Mouse (Mus musculus): ENCODE data around the gene Dolk. TPM values are rescaled to one million over a fixed set of nuclear protein-coding genes. Genes with fewer than 3 reads are reported as not detected.

Dolk gene
- polyA plus RNA-seq, 1 experiment from 2014 or later = 25.7 TPM

- under 1% methylated on average over 56 of the region's 67 CpGs for WGBS
- H3K9ac ChIP-seq (ENCODE audit: low read length) = peak within 1 kb of the TSS; percentile 81
- peak within 1 kb of the TSS; percentile 72 for H3K4me2 ChIP-seq
- DNase-seq (ENCODE audit: low spot score, missing footprints) (peak; percentile 100), ATAC-seq (ENCODE audit: low FRiP score) (peak; percentile 97)
- H3K36me3 ChIP-seq (ENCODE audit: control insufficient read depth, insufficient read depth, low read length) = peaks cover 9% of the 10 kb centered on the region; the same call in 1 of the 2 replicates
- peak within 1 kb of the TSS; percentile 68 for H3K27ac ChIP-seq (ENCODE audit: low read depth, low read length)
- H3K27me3 ChIP-seq (ENCODE audit: control insufficient read depth, insufficient read depth, low read length) = no peaks in the 10 kb centered on the region
- no peaks in the 10 kb centered on the region for H3K9me3 ChIP-seq (ENCODE audit: control insufficient read depth, low read length)
- peak within 1 kb of the TSS; percentile 58 for H3K4me3 ChIP-seq (ENCODE audit: low read depth, low read length)
- peaks cover 15% of the 10 kb centered on the region for H3K4me1 ChIP-seq (ENCODE audit: control insufficient read depth, insufficient read depth, low read length)
Measured at GRCm38 (mm10) chr2:30237199-30237880, 48.8 kb downstream of the Dolk start, which contains the start of gene Lrrc8a. TSS of gene Lrrc8a (plus strand) at chr2:30237715.

GRCm38 (mm10) chr2:30236426-30237198 lies 49.5 kb downstream of the Dolk start:
- H3K4me2 ChIP-seq = peak overlapping the region; percentile 67
- WGBS = 6% methylated on average over 18 of the region's 18 CpGs
- peaks cover 9% of the 10 kb centered on the region; the same call in 1 of the 2 replicates for H3K36me3 ChIP-seq (ENCODE audit: control insufficient read depth, insufficient read depth, low read length)
- peak overlapping the region; percentile 52; the same call in 1 of the 2 replicates for H3K27ac ChIP-seq (ENCODE audit: low read depth, low read length)
- peak; percentile 14 for ATAC-seq (ENCODE audit: low FRiP score)
- DNase-seq (ENCODE audit: low spot score, missing footprints) = peak; percentile 90
- H3K9ac ChIP-seq (ENCODE audit: low read length) = peak overlapping the region; percentile 81
- H3K4me3 ChIP-seq (ENCODE audit: low read depth, low read length) = peak overlapping the region; percentile 58
- H3K9me3 ChIP-seq (ENCODE audit: control insufficient read depth, low read length) = no peaks in the 10 kb centered on the region
- H3K4me1 ChIP-seq (ENCODE audit: control insufficient read depth, insufficient read depth, low read length) = peaks cover 15% of the 10 kb centered on the region
- no peaks in the 10 kb centered on the region for H3K27me3 ChIP-seq (ENCODE audit: control insufficient read depth, insufficient read depth, low read length)

GRCm38 (mm10) chr2:30235593-30235992 lies 50.5 kb downstream of the Dolk start:
- Histone ChIP-seq H3K4me2 (no peak overlapping the region), H3K27me3 (ENCODE audit: control insufficient read depth, insufficient read depth, low read length) (no peaks in the 10 kb centered on the region), H3K4me3 (ENCODE audit: low read depth, low read length) (no peak overlapping the region), H3K36me3 (ENCODE audit: control insufficient read depth, insufficient read depth, low read length) (peaks cover 4% of the 10 kb centered on the region; the same call in 1 of the 2 replicates), H3K4me1 (ENCODE audit: control insufficient read depth, insufficient read depth, low read length) (peaks cover 15% of the 10 kb centered on the region), H3K27ac (ENCODE audit: low read depth, low read length) (no peak overlapping the region), H3K9ac (ENCODE audit: low read length) (no peak overlapping the region), H3K9me3 (ENCODE audit: control insufficient read depth, low read length) (no peaks in the 10 kb centered on the region)
- WGBS = 84% methylated on average over 5 of the region's 5 CpGs
- ATAC-seq (ENCODE audit: low FRiP score) (no peak), DNase-seq (ENCODE audit: low spot score, missing footprints) (no peak)

Other genes with a start within 250 kb of the Dolk start
- gene Wdr34, start 237.5 kb downstream of the Dolk start, polyA plus RNA-seq (2014; fragmentation: Nextera tagmentation; extraction: Ambion mirVana) = 25.5 and 25.9 TPM in 2 replicates
- gene Set, start 229.0 kb downstream of the Dolk start, polyA plus RNA-seq (2014; fragmentation: Nextera tagmentation; extraction: Ambion mirVana) = 741 and 754 TPM in 2 replicates
- 6.4 and 8.4 TPM in 2 replicates for gene Pkn3, start 208.7 kb downstream of the Dolk start, polyA plus RNA-seq (2014; fragmentation: Nextera tagmentation; extraction: Ambion mirVana)
- gene Zdhhc12, start 192.7 kb downstream of the Dolk start, polyA plus RNA-seq (2014; fragmentation: Nextera tagmentation; extraction: Ambion mirVana) = 28.0 and 30.6 TPM in 2 replicates
- 5.1 and 6.0 TPM in 2 replicates for gene Zer1, start 161.7 kb downstream of the Dolk start, polyA plus RNA-seq (2014; fragmentation: Nextera tagmentation; extraction: Ambion mirVana)
- 12.1 and 13.3 TPM in 2 replicates for gene Tbc1d13, start 152.6 kb downstream of the Dolk start, polyA plus RNA-seq (2014; fragmentation: Nextera tagmentation; extraction: Ambion mirVana)
- gene Endog, start 114.8 kb downstream of the Dolk start, polyA plus RNA-seq (2014; fragmentation: Nextera tagmentation; extraction: Ambion mirVana) = 11.6 and 13.7 TPM in 2 replicates
- gene Spout1, start 107.9 kb downstream of the Dolk start, polyA plus RNA-seq (2014; fragmentation: Nextera tagmentation; extraction: Ambion mirVana) = 65.0 and 69.8 TPM in 2 replicates
- 8.2 and 9.6 TPM in 2 replicates for gene Kyat1, start 80.5 kb downstream of the Dolk start, polyA plus RNA-seq (2014; fragmentation: Nextera tagmentation; extraction: Ambion mirVana)
- gene Lrrc8a, start 48.6 kb downstream of the Dolk start, polyA plus RNA-seq (2014; fragmentation: Nextera tagmentation; extraction: Ambion mirVana) = 49.2 and 51.7 TPM in 2 replicates
- 0.05 and 0.21 TPM in 2 replicates for gene Gm28035, start 45.8 kb downstream of the Dolk start, polyA plus RNA-seq (2014; fragmentation: Nextera tagmentation; extraction: Ambion mirVana)
- 2.9 and 3.5 TPM in 2 replicates for gene Phyhd1, start 20.1 kb downstream of the Dolk start, polyA plus RNA-seq (2014; fragmentation: Nextera tagmentation; extraction: Ambion mirVana)
- gene Gm28038, start 5.3 kb downstream of the Dolk start, polyA plus RNA-seq (2014; fragmentation: Nextera tagmentation; extraction: Ambion mirVana) = not detected in 2 replicates
- 46.0 and 53.7 TPM in 2 replicates for gene Nup188, start 63 bp upstream of the Dolk start, polyA plus RNA-seq (2014; fragmentation: Nextera tagmentation; extraction: Ambion mirVana)
- gene Sh3glb2, start 73.0 kb upstream of the Dolk start, polyA plus RNA-seq (2014; fragmentation: Nextera tagmentation; extraction: Ambion mirVana) = 42.0 and 48.1 TPM in 2 replicates
- gene Miga2, start 77.9 kb upstream of the Dolk start, polyA plus RNA-seq (2014; fragmentation: Nextera tagmentation; extraction: Ambion mirVana) = 16.6 TPM in 2 replicates
- 41.1 and 45.8 TPM in 2 replicates for gene Dolpp1, start 105.9 kb upstream of the Dolk start, polyA plus RNA-seq (2014; fragmentation: Nextera tagmentation; extraction: Ambion mirVana)
- 23.7 and 24.2 TPM in 2 replicates for gene Crat, start 129.5 kb upstream of the Dolk start, polyA plus RNA-seq (2014; fragmentation: Nextera tagmentation; extraction: Ambion mirVana)
- gene Ptpa, start 129.7 kb upstream of the Dolk start, polyA plus RNA-seq (2014; fragmentation: Nextera tagmentation; extraction: Ambion mirVana) = 50.7 and 54.3 TPM in 2 replicates
- gene Ier5l, start 187.9 kb upstream of the Dolk start, polyA plus RNA-seq (2014; fragmentation: Nextera tagmentation; extraction: Ambion mirVana) = 4.9 and 5.0 TPM in 2 replicates

Measured in midbrain, embryonic 11.5 days (tissue).